Mouse (Mus musculus): ENCODE data around the gene Clec12b. TPM values are rescaled to one million over a fixed set of nuclear protein-coding genes. Genes with fewer than 3 reads are reported as not detected.
"Not testable (repeated sequence)": the region's sequence is repeated elsewhere in the genome, so short reads cannot be mapped to it uniquely, and the experiment has no call there.

The Clec12b gene
- polyA plus RNA-seq, 1 experiment from 2014 or later, result 0.15 TPM

GRCm38 (mm10) chr6:129369374-129370132 is 16.1 kb downstream of the Clec12b start:
- ATAC-seq (ENCODE audit: extremely low read depth, insufficient number of reproducible peaks, low FRiP score, low TSS enrichment), result no peak
- Histone ChIP-seq H3K9me3 (no peaks in the 10 kb centered on the region), H3K4me1 (peaks cover 16% of the 10 kb centered on the region; the same call in 1 of the 2 replicates), H3K27ac (replicated peaks) (no peak overlapping the region), H3K4me3 (no peak overlapping the region), H3K36me3 (no peaks in the 10 kb centered on the region), H3K4me2 (no peak overlapping the region), H3K9ac (no peak overlapping the region), H3K27me3 (replicated peaks) (no peaks in the 10 kb centered on the region)
- 57% methylated on average over 7 of the region's 7 CpGs for WGBS

- 16% methylated on average over 6 of the region's 6 CpGs for WGBS
Observed at GRCm38 (mm10) chr6:129365959-129366359, 19.7 kb downstream of the Clec12b start.

GRCm38 (mm10) chr6:129363942-129364341 is 21.7 kb downstream of the Clec12b start:
- ATAC-seq (ENCODE audit: extremely low read depth, insufficient number of reproducible peaks, low FRiP score, low TSS enrichment), result no peak
- Histone ChIP-seq H3K9me3 (no peaks in the 10 kb centered on the region), H3K4me2 (no peak overlapping the region), H3K4me1 (no peaks in the 10 kb centered on the region), H3K9ac (no peak overlapping the region), H3K36me3 (no peaks in the 10 kb centered on the region), H3K27me3 (replicated peaks) (no peaks in the 10 kb centered on the region), H3K27ac (replicated peaks) (no peak overlapping the region), H3K4me3 (no peak overlapping the region)
- WGBS, result 10% methylated on average over 1 of the region's 1 CpGs

More at GRCm38 (mm10) chr6:129365959-129366359, 19.7 kb downstream of the Clec12b start:
- Histone ChIP-seq H3K36me3 (no peaks in the 10 kb centered on the region), H3K4me2 (no peak overlapping the region), H3K4me3 (no peak overlapping the region), H3K27ac (replicated peaks) (no peak overlapping the region), H3K9ac (no peak overlapping the region; the same call in 1 of the 2 replicates), H3K9me3 (no peaks in the 10 kb centered on the region), H3K27me3 (replicated peaks) (no peaks in the 10 kb centered on the region), H3K4me1 (0 out of 2 replicates have a peak, but pooled peaks cover 5% of the 10 kb centered on the region)
- ATAC-seq (ENCODE audit: extremely low read depth, insufficient number of reproducible peaks, low FRiP score, low TSS enrichment), result no peak

GRCm38 (mm10) chr6:129359515-129359914 is 26.2 kb downstream of the Clec12b start:
- no peaks in the 10 kb centered on the region for H3K4me1 ChIP-seq
- H3K9ac ChIP-seq, result no peak overlapping the region
- no peak overlapping the region for H3K4me2 ChIP-seq
- no peak overlapping the region for H3K27ac ChIP-seq (replicated peaks)
- H3K36me3 ChIP-seq, result no peaks in the 10 kb centered on the region
- no peak for ATAC-seq (ENCODE audit: extremely low read depth, insufficient number of reproducible peaks, low FRiP score, low TSS enrichment)
- no peaks in the 10 kb centered on the region for H3K9me3 ChIP-seq
- no peak overlapping the region for H3K4me3 ChIP-seq
- H3K27me3 ChIP-seq (replicated peaks), result no peaks in the 10 kb centered on the region
- 87% methylated on average over 2 of the region's 2 CpGs for WGBS

GRCm38 (mm10) chr6:129356430-129356829 is 29.2 kb downstream of the Clec12b start:
- no peak for ATAC-seq (ENCODE audit: extremely low read depth, insufficient number of reproducible peaks, low FRiP score, low TSS enrichment)
- H3K36me3 ChIP-seq, result no peaks in the 10 kb centered on the region
- no peaks in the 10 kb centered on the region for H3K4me1 ChIP-seq
- H3K27ac ChIP-seq (replicated peaks), result no peak overlapping the region
- no peaks in the 10 kb centered on the region for H3K27me3 ChIP-seq (replicated peaks)
- no peak overlapping the region for H3K4me2 ChIP-seq
- no peak overlapping the region for H3K9ac ChIP-seq
- no peaks in the 10 kb centered on the region for H3K9me3 ChIP-seq
- no peak overlapping the region for H3K4me3 ChIP-seq

GRCm38 (mm10) chr6:129355774-129356173 is 29.9 kb downstream of the Clec12b start:
- no peaks in the 10 kb centered on the region for H3K4me1 ChIP-seq
- WGBS, result 85% methylated on average over 2 of the region's 2 CpGs
- no peaks in the 10 kb centered on the region for H3K9me3 ChIP-seq
- H3K4me2 ChIP-seq, result no peak overlapping the region
- H3K27ac ChIP-seq (replicated peaks), result no peak overlapping the region
- H3K36me3 ChIP-seq, result no peaks in the 10 kb centered on the region
- H3K27me3 ChIP-seq (replicated peaks), result no peaks in the 10 kb centered on the region
- H3K4me3 ChIP-seq, result no peak overlapping the region
- H3K9ac ChIP-seq, result no peak overlapping the region
- ATAC-seq (ENCODE audit: extremely low read depth, insufficient number of reproducible peaks, low FRiP score, low TSS enrichment), result no peak

- H3K9ac ChIP-seq, result no peak overlapping the region
- no peak overlapping the region for H3K4me3 ChIP-seq
- H3K27me3 ChIP-seq (replicated peaks), result no peaks in the 10 kb centered on the region
- no peak for ATAC-seq (ENCODE audit: extremely low read depth, insufficient number of reproducible peaks, low FRiP score, low TSS enrichment)
- H3K9me3 ChIP-seq, result peaks cover 3% of the 10 kb centered on the region; the same call in 1 of the 2 replicates
- H3K4me1 ChIP-seq, result no peaks in the 10 kb centered on the region
- H3K4me2 ChIP-seq, result no peak overlapping the region
- 75% methylated on average over 3 of the region's 3 CpGs for WGBS
- no peak overlapping the region for H3K27ac ChIP-seq (replicated peaks)
- H3K36me3 ChIP-seq, result no peaks in the 10 kb centered on the region
Observed at GRCm38 (mm10) chr6:129351091-129351490, 34.6 kb downstream of the Clec12b start.

GRCm38 (mm10) chr6:129349524-129350352 is 35.9 kb downstream of the Clec12b start:
- Histone ChIP-seq H3K27me3 (replicated peaks) (no peaks in the 10 kb centered on the region), H3K9me3 (peaks cover 3% of the 10 kb centered on the region; the same call in 1 of the 2 replicates), H3K4me1 (no peaks in the 10 kb centered on the region), H3K9ac (no peak overlapping the region), H3K36me3 (no peaks in the 10 kb centered on the region), H3K4me2 (no peak overlapping the region), H3K4me3 (no peak overlapping the region), H3K27ac (replicated peaks) (no peak overlapping the region)
- no peak for ATAC-seq (ENCODE audit: extremely low read depth, insufficient number of reproducible peaks, low FRiP score, low TSS enrichment)
- 58% methylated on average over 4 of the region's 4 CpGs for WGBS

- no peak overlapping the region for H3K4me3 ChIP-seq
- no peaks in the 10 kb centered on the region for H3K27me3 ChIP-seq (replicated peaks)
- no peak overlapping the region for H3K9ac ChIP-seq
- no peak overlapping the region for H3K4me2 ChIP-seq
- WGBS, result 64% methylated on average over 3 of the region's 3 CpGs
- no peaks in the 10 kb centered on the region for H3K4me1 ChIP-seq
- H3K9me3 ChIP-seq, result peaks cover 3% of the 10 kb centered on the region; the same call in 1 of the 2 replicates
- H3K27ac ChIP-seq (replicated peaks), result no peak overlapping the region
- H3K36me3 ChIP-seq, result no peaks in the 10 kb centered on the region
- no peak for ATAC-seq (ENCODE audit: extremely low read depth, insufficient number of reproducible peaks, low FRiP score, low TSS enrichment)
Observed at GRCm38 (mm10) chr6:129344408-129344807, 41.3 kb downstream of the Clec12b start.

GRCm38 (mm10) chr6:129342391-129342790 is 43.3 kb downstream of the Clec12b start, which contains the start of gene Clec12a:
Gene Clec12a, plus strand, starts transcription at chr6:129342691.
- H3K4me2 ChIP-seq; H3K27me3 ChIP-seq (replicated peaks); H3K36me3 ChIP-seq; H3K27ac ChIP-seq (replicated peaks); H3K9ac ChIP-seq; H3K4me3 ChIP-seq; H3K4me1 ChIP-seq; ATAC-seq (ENCODE audit: extremely low read depth, insufficient number of reproducible peaks, low FRiP score, low TSS enrichment); H3K9me3 ChIP-seq: not testable (repeated sequence)
- WGBS, result 74% methylated on average over 4 of the region's 4 CpGs

- H3K4me1 ChIP-seq, result no peaks in the 10 kb centered on the region
- WGBS, result 62% methylated on average over 1 of the region's 1 CpGs
- ATAC-seq (ENCODE audit: extremely low read depth, insufficient number of reproducible peaks, low FRiP score, low TSS enrichment), result no peak
- H3K4me3 ChIP-seq, result no peak overlapping the region
- no peak overlapping the region for H3K9ac ChIP-seq
- H3K27ac ChIP-seq (replicated peaks), result no peak overlapping the region
- H3K27me3 ChIP-seq (replicated peaks), result no peaks in the 10 kb centered on the region
- H3K36me3 ChIP-seq, result no peaks in the 10 kb centered on the region
- H3K4me2 ChIP-seq, result no peak overlapping the region
- H3K9me3 ChIP-seq, result no peaks in the 10 kb centered on the region
Observed at GRCm38 (mm10) chr6:129337751-129338150, 47.9 kb downstream of the Clec12b start.

All from heart, embryonic 13.5 days (tissue).